Mouse (Mus musculus) large intestine, adult 2 months (tissue): Measurements from ENCODE around the gene Hemk1. TPM values are rescaled to one million over a fixed set of nuclear protein-coding genes. Genes with fewer than 3 reads are reported as not detected.

Experiments used
- DNase-seq: peaks from one replicate; pipeline ENCODE4 v3.0.0-alpha.2; 2012; ENCODE audit warnings: low read depth, low spot score
- WGBS: fragments of 180-500 bp; shearing (Covaris S2); methylation state at CpG from one replicate; pipeline ENCODE4 v1.1.7; 2018; 5-methylcytosine and 5-hydroxymethylcytosine counted together
- polyA plus RNA-seq: library from polyadenylated mRNA; depleted of rRNA; stranded (reverse); fragments of >200 nt; gene quantifications from 2 replicates; pipeline ENCODE4 v1.2.3, GENCODE M21; 2012; rRNA removed

Hemk1 gene
- polyA plus RNA-seq, 1 experiment: 12.8 TPM

GRCm38 (mm10) chr9:107278527-107279377 lies 59.4 kb downstream of the Hemk1 start:
- DNase-seq: no peak
- 35% methylated on average over 8 of the region's 8 CpGs for WGBS

GRCm38 (mm10) chr9:107278126-107278525 lies 60.0 kb downstream of the Hemk1 start:
- WGBS: 77% methylated on average over 4 of the region's 4 CpGs
- DNase-seq: no peak

GRCm38 (mm10) chr9:107277603-107278002 lies 60.5 kb downstream of the Hemk1 start:
- 89% methylated on average over 7 of the region's 7 CpGs for WGBS
- no peak for DNase-seq

Other genes starting within 250 kb of the Hemk1 start
- gene Dock3, start 106.4 kb downstream of the Hemk1 start, polyA plus RNA-seq: 0.19 and 0.69 TPM in 2 replicates
- 28.2 and 33.6 TPM in 2 replicates for gene Mapkapk3, start 48.5 kb downstream of the Hemk1 start, polyA plus RNA-seq
- gene Cish, start 42.3 kb downstream of the Hemk1 start, polyA plus RNA-seq: 12.5 and 14.3 TPM in 2 replicates
- gene 6430571L13Rik, start 2.3 kb upstream of the Hemk1 start, polyA plus RNA-seq: 0.05 and 0.16 TPM in 2 replicates
- 2.2 and 4.1 TPM in 2 replicates for gene Cacna2d2, start 61.3 kb upstream of the Hemk1 start, polyA plus RNA-seq
- gene Tmem115, start 195.6 kb upstream of the Hemk1 start, polyA plus RNA-seq: 48.8 and 55.0 TPM in 2 replicates
- gene Cyb561d2, start 203.8 kb upstream of the Hemk1 start, polyA plus RNA-seq: 42.8 and 43.7 TPM in 2 replicates
- 27.7 and 31.6 TPM in 2 replicates for gene Nprl2, start 203.9 kb upstream of the Hemk1 start, polyA plus RNA-seq
- gene Zmynd10, start 208.9 kb upstream of the Hemk1 start, polyA plus RNA-seq: 0.29 and 0.40 TPM in 2 replicates
- 28.6 and 37.1 TPM in 2 replicates for gene Rassf1, start 213.2 kb upstream of the Hemk1 start, polyA plus RNA-seq
- 45.2 and 46.3 TPM in 2 replicates for gene Tusc2, start 224.9 kb upstream of the Hemk1 start, polyA plus RNA-seq
- gene Hyal2, start 229.6 kb upstream of the Hemk1 start, polyA plus RNA-seq: 76.1 and 127 TPM in 2 replicates
- 1.7 and 4.5 TPM in 2 replicates for gene Hyal1, start 238.6 kb upstream of the Hemk1 start, polyA plus RNA-seq
- 19.0 and 29.1 TPM in 2 replicates for gene Naa80, start 240.5 kb upstream of the Hemk1 start, polyA plus RNA-seq
- 0.36 and 0.57 TPM in 2 replicates for gene Hyal3, start 242.5 kb upstream of the Hemk1 start, polyA plus RNA-seq
- gene Ifrd2, start 249.3 kb upstream of the Hemk1 start, polyA plus RNA-seq: 60.1 and 74.4 TPM in 2 replicates